ENCODE assay signal across 24 mouse cellular contexts in the genomic region with DNA sequence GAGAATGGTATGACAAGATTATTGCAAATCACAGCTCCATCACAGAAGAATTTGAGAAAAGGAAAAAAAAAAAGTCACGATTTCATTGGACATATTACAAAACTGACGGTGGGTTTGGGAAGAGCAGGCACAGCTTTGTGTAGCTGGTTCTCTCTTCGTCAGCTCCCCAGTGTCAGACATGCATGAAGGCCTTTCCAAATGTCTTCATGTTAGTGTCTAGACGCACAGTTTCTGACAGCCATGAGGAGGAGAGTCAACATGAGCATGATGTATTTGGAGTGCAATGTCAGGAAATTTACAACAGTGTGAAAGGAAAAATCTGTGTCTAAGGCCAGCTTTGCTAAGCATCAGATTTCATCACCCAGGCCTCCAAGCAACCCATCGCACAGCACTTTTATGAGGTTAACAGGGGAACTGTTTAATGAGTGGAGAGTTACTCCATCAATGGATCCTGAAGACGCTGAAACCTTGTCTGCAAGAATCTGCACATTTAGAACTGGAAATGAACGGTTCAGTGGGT.
DNase-seq lines count a peak whose midpoint lies in the region; ATAC-seq and TF ChIP-seq lines count a peak whose summit lies in the region.
"Had no signal": no experiment of that assay in that cellular context is flagged by ENCODE, and none has a peak within 500 bp of the region (broad histone marks: within the 10 kb centered on the region; RNA-seq: fewer than 3 reads in every experiment).

No protein-coding gene starts in this region.

- H3K9ac ChIP-seq in kidney, postnatal 0 days (ENCODE audit: low read depth, low read length): no peak overlapping the region
- H3K9ac ChIP-seq in limb, embryonic 14.5 days (ENCODE audit: low read depth, low read length, severe bottlenecking): no peak overlapping the region
- H3K9ac ChIP-seq: hindbrain, embryonic 15.5 days; intestine, embryonic 15.5 days; limb, embryonic 13.5 days; liver, embryonic 14.5 days; lung, embryonic 15.5 days; stomach, embryonic 15.5 days had no signal

- TF ChIP-seq POLR2A in limb, embryonic 14.5 days (IDR thresholded peaks at IDR 0.05; ENCODE audit: borderline replicate concordance, extremely low read depth, insufficient read depth, insufficient read length): no peak

- H3K4me3 ChIP-seq in kidney, postnatal 0 days (replicated peaks; ENCODE audit: low read depth, low read length): no peak overlapping the region
- no peak overlapping the region for H3K4me3 ChIP-seq in limb, embryonic 14.5 days (replicated peaks; ENCODE audit: low read length)
- H3K4me3 ChIP-seq: erythroblast, embryonic 14.5 days; hindbrain, embryonic 15.5 days; intestine, embryonic 15.5 days; layer of hippocampus, adult 2 months; limb, embryonic 13.5 days; lung, embryonic 15.5 days; midbrain, embryonic 10.5 days; stomach, embryonic 15.5 days had no signal

- H3K27ac ChIP-seq in kidney, postnatal 0 days: no peak overlapping the region
- H3K27ac ChIP-seq in limb, embryonic 14.5 days (replicated peaks; ENCODE audit: low read depth, low read length): no peak overlapping the region
- H3K27ac ChIP-seq: hindbrain, embryonic 15.5 days; intestine, embryonic 15.5 days; layer of hippocampus, adult 2 months; limb, embryonic 13.5 days; liver, embryonic 14.5 days; lung, embryonic 15.5 days; midbrain, embryonic 10.5 days; stomach, embryonic 15.5 days had no signal

- DNase-seq in embryo, embryonic 10.5 days (ENCODE audit: low spot score): peak; percentile 15
- DNase-seq in embryo, embryonic 11 days: no peak
- DNase-seq in heart, adult 11 months: peak; percentile 62
- DNase-seq in heart, adult 18-20 months: no peak
- DNase-seq in kidney, postnatal 0 days (ENCODE audit: low spot score): peak; percentile 80
- no peak for DNase-seq in kidney, adult 9 months
- no peak for DNase-seq in limb, embryonic 14.5 days (ENCODE audit: low spot score)
- DNase-seq in gastrocnemius, adult 8-10 months (ENCODE audit: low spot score in 2 of 2): no peak
- DNase-seq: adrenal gland, postnatal 10 days; cerebellum, adult 8-10 months; cerebellum, postnatal 36 days; gastrocnemius, postnatal 14 days; kidney, postnatal 14 days; thymus, postnatal 25 days had no signal

- no peaks in the 10 kb centered on the region for H3K27me3 ChIP-seq in kidney, postnatal 0 days (ENCODE audit: insufficient read depth, low read length)
- no peaks in the 10 kb centered on the region for H3K27me3 ChIP-seq in limb, embryonic 14.5 days (ENCODE audit: control insufficient read depth, insufficient read depth, low read length)
- H3K27me3 ChIP-seq: hindbrain, embryonic 15.5 days; intestine, embryonic 15.5 days; limb, embryonic 13.5 days; lung, embryonic 15.5 days; stomach, embryonic 15.5 days had no signal

- no peak overlapping the region for H3K4me2 ChIP-seq in kidney, postnatal 0 days (ENCODE audit: low read length)
- no peak overlapping the region for H3K4me2 ChIP-seq in limb, embryonic 14.5 days (replicated peaks; ENCODE audit: low read depth, low read length, severe bottlenecking)
- H3K4me2 ChIP-seq: hindbrain, embryonic 15.5 days; intestine, embryonic 15.5 days; limb, embryonic 13.5 days; lung, embryonic 15.5 days; stomach, embryonic 15.5 days had no signal

- H3K4me1 ChIP-seq in kidney, postnatal 0 days (replicated peaks; ENCODE audit: insufficient read depth, low read length): no peaks in the 10 kb centered on the region
- H3K4me1 ChIP-seq in limb, embryonic 14.5 days (ENCODE audit: control insufficient read depth, insufficient read depth, low read length): 0 out of 2 replicates have a peak, but pooled peaks cover 2% of the 10 kb centered on the region
- H3K4me1 ChIP-seq: hindbrain, embryonic 15.5 days; intestine, embryonic 15.5 days; lung, embryonic 15.5 days; stomach, embryonic 15.5 days had no signal

- H3K9me3 ChIP-seq in kidney, postnatal 0 days (replicated peaks; ENCODE audit: low read length): no peaks in the 10 kb centered on the region
- H3K9me3 ChIP-seq in limb, embryonic 14.5 days (ENCODE audit: control insufficient read depth, low read length): no peaks in the 10 kb centered on the region
- H3K9me3 ChIP-seq: hindbrain, embryonic 15.5 days; intestine, embryonic 15.5 days; limb, embryonic 13.5 days; lung, embryonic 15.5 days; midbrain, embryonic 10.5 days; stomach, embryonic 15.5 days had no signal

- ATAC-seq in kidney, postnatal 0 days (replicated peaks; ENCODE audit: low FRiP score, low read depth): no peak
- ATAC-seq in limb, embryonic 14.5 days (ENCODE audit: low FRiP score, low read depth): peak; percentile 30; the same call in 1 of the 2 replicates
- ATAC-seq: intestine, embryonic 15.5 days; midbrain, embryonic 16.5 days had no signal

- no peaks in the 10 kb centered on the region for H3K36me3 ChIP-seq in kidney, postnatal 0 days (ENCODE audit: insufficient read depth, low read length)
- no peaks in the 10 kb centered on the region for H3K36me3 ChIP-seq in limb, embryonic 14.5 days (ENCODE audit: control insufficient read depth, insufficient read depth, low read length)
- H3K36me3 ChIP-seq: hindbrain, embryonic 15.5 days; intestine, embryonic 15.5 days; limb, embryonic 13.5 days; lung, embryonic 15.5 days; midbrain, embryonic 10.5 days; stomach, embryonic 15.5 days had no signal

- 20% methylated on average over 7 of the region's 7 CpGs for WGBS in kidney, postnatal 0 days
- 38% methylated on average over 7 of the region's 7 CpGs for WGBS in limb, embryonic 14.5 days

- TF ChIP-seq CTCF in kidney, postnatal 0 days (IDR thresholded peaks at IDR 0.05; ENCODE audit: low read depth): no peak

Comparison
In these comparisons a context has a peak if more than half of its experiments do, and no peak if none do; other contexts are left out.
1. DNase-seq: peak in embryo, embryonic 10.5 days (single experiment), heart, adult 11 months (single experiment) and kidney, postnatal 0 days (single experiment); none in embryo, embryonic 11 days (single experiment), heart, adult 18-20 months (0 of 2), kidney, adult 9 months (single experiment), limb, embryonic 14.5 days (single experiment) and gastrocnemius, adult 8-10 months (0 of 2).